Mouse (Mus musculus) stomach, embryonic 14.5 days (tissue): ENCODE data around the gene Gtf2i. TPM values are rescaled to one million over a fixed set of nuclear protein-coding genes. Genes with fewer than 3 reads are reported as not detected.

Experiments used
- ATAC-seq: fragments of 200-750 bp; cut with Nextera tagmentation; 2 replicates; pipeline ENCODE4 v1.8.0; 2017; ENCODE audit warnings: low read depth, moderate TSS enrichment; ENCODE audit not compliant: insufficient number of reproducible peaks, insufficient read depth, low FRiP score
- H3K27ac ChIP-seq: fragments of 300-500 bp; sonication (generic); 2 replicates; pipeline ENCODE4 v1.5.1; 2014; ENCODE audit warnings: mild to moderate bottlenecking, low read length, moderate library complexity, mixed read lengths
- H3K27me3 ChIP-seq: fragments of 300-500 bp; sonication (generic); 2 replicates; pipeline ENCODE4 v1.6.1; 2014; ENCODE audit warnings: low read length, control low read depth, mixed read lengths; ENCODE audit not compliant: control insufficient read depth, insufficient read depth
- H3K36me3 ChIP-seq: fragments of 300-500 bp; sonication (generic); 2 replicates; pipeline ENCODE4 v1.6.1; 2014; ENCODE audit warnings: mild to moderate bottlenecking, control low read depth, low read length, moderate library complexity, mixed read lengths; ENCODE audit not compliant: control insufficient read depth, insufficient read depth
- H3K4me1 ChIP-seq: fragments of 300-500 bp; sonication (generic); 2 replicates; pipeline ENCODE4 v1.6.1; 2014; ENCODE audit warnings: low read length, control low read depth, mixed read lengths; ENCODE audit not compliant: control insufficient read depth, insufficient read depth
- H3K4me2 ChIP-seq: fragments of 300-500 bp; sonication (generic); replicated peaks from 2 replicates; pipeline ENCODE4 v1.6.1; 2014; ENCODE audit warnings: low read depth, low read length, control low read depth
- H3K4me3 ChIP-seq: fragments of 300-500 bp; sonication (generic); 2 replicates; pipeline ENCODE4 v1.5.1; 2014; ENCODE audit warnings: low read depth, low read length, control low read depth
- H3K9ac ChIP-seq: fragments of 300-500 bp; sonication (generic); replicated peaks from 2 replicates; pipeline ENCODE4 v1.6.1; 2014; ENCODE audit warnings: low read depth, mild to moderate bottlenecking, control low read depth, low read length, moderate library complexity, mixed read lengths
- H3K9me3 ChIP-seq: fragments of 300-500 bp; sonication (generic); 2 replicates; pipeline ENCODE4 v1.6.1; 2016; ENCODE audit warnings: low read depth, low read length, control low read depth; ENCODE audit not compliant: control insufficient read depth
- WGBS: fragments of 180-500 bp; shearing (Covaris S2); extraction: QIAGEN DNeasy Blood & Tissue Kit; methylation state at CpG from one replicate; pipeline ENCODE4 v1.1.7; 2014; 5-methylcytosine and 5-hydroxymethylcytosine counted together
- polyA plus RNA-seq: library from polyadenylated mRNA; unstranded; fragments of >200 nt; fragmentation: Nextera tagmentation; extraction: Ambion mirVana; gene quantifications from 2 replicates; pipeline ENCODE4 v1.2.1, GENCODE M21; 2014

The Gtf2i gene
- polyA plus RNA-seq, 1 experiment from 2014 or later: 184 TPM

GRCm38 (mm10) chr5:134221708-134222150 lies 92.8 kb downstream of the Gtf2i start:
- Histone ChIP-seq H3K9me3 (no peaks in the 10 kb centered on the region), H3K4me1 (peaks cover 15% of the 10 kb centered on the region), H3K27ac (no peak overlapping the region), H3K9ac (no peak overlapping the region), H3K4me2 (peak overlapping the region; percentile 54), H3K36me3 (no peaks in the 10 kb centered on the region), H3K4me3 (peak overlapping the region; percentile 29), H3K27me3 (no peaks in the 10 kb centered on the region)
- WGBS: 3% methylated on average over 36 of the region's 36 CpGs
- no peak; the same call in 1 of the 2 replicates for ATAC-seq

- Histone ChIP-seq H3K9ac (no peak overlapping the region), H3K4me3 (peak overlapping the region; percentile 29; the same call in 1 of the 2 replicates), H3K27me3 (no peaks in the 10 kb centered on the region), H3K4me1 (peaks cover 11% of the 10 kb centered on the region), H3K9me3 (no peaks in the 10 kb centered on the region), H3K27ac (no peak overlapping the region), H3K4me2 (peak overlapping the region; percentile 54), H3K36me3 (no peaks in the 10 kb centered on the region)
- WGBS: 36% methylated on average over 4 of the region's 4 CpGs
- ATAC-seq: no peak
Observed at GRCm38 (mm10) chr5:134221278-134221677, 93.3 kb downstream of the Gtf2i start.

GRCm38 (mm10) chr5:134217900-134218299 lies 96.7 kb downstream of the Gtf2i start:
- Histone ChIP-seq H3K36me3 (peaks cover 4% of the 10 kb centered on the region; the same call in 1 of the 2 replicates), H3K9ac (no peak overlapping the region), H3K27me3 (no peaks in the 10 kb centered on the region), H3K4me3 (no peak overlapping the region), H3K4me2 (no peak overlapping the region), H3K9me3 (no peaks in the 10 kb centered on the region), H3K27ac (no peak overlapping the region), H3K4me1 (peaks cover 11% of the 10 kb centered on the region; the same call in 1 of the 2 replicates)
- no peak for ATAC-seq
- WGBS: 72% methylated on average over 7 of the region's 7 CpGs

GRCm38 (mm10) chr5:134214021-134214806 lies 100.3 kb downstream of the Gtf2i start:
- Histone ChIP-seq H3K4me3 (no peak overlapping the region), H3K36me3 (peaks cover 4% of the 10 kb centered on the region; the same call in 1 of the 2 replicates), H3K9ac (no peak overlapping the region), H3K4me1 (peaks cover 9% of the 10 kb centered on the region; the same call in 1 of the 2 replicates), H3K27ac (no peak overlapping the region), H3K27me3 (no peaks in the 10 kb centered on the region), H3K9me3 (no peaks in the 10 kb centered on the region), H3K4me2 (no peak overlapping the region)
- WGBS: 54% methylated on average over 12 of the region's 12 CpGs
- no peak for ATAC-seq

GRCm38 (mm10) chr5:134209931-134210554 lies 104.5 kb downstream of the Gtf2i start:
- Histone ChIP-seq H3K4me1 (peaks cover 11% of the 10 kb centered on the region; the same call in 1 of the 2 replicates), H3K9ac (no peak overlapping the region), H3K4me3 (no peak overlapping the region), H3K27me3 (no peaks in the 10 kb centered on the region), H3K9me3 (no peaks in the 10 kb centered on the region), H3K36me3 (peaks cover 4% of the 10 kb centered on the region; the same call in 1 of the 2 replicates), H3K4me2 (no peak overlapping the region), H3K27ac (no peak overlapping the region)
- ATAC-seq: peak; percentile 51; the same call in 1 of the 2 replicates
- 12% methylated on average over 11 of the region's 11 CpGs for WGBS

DNA sequence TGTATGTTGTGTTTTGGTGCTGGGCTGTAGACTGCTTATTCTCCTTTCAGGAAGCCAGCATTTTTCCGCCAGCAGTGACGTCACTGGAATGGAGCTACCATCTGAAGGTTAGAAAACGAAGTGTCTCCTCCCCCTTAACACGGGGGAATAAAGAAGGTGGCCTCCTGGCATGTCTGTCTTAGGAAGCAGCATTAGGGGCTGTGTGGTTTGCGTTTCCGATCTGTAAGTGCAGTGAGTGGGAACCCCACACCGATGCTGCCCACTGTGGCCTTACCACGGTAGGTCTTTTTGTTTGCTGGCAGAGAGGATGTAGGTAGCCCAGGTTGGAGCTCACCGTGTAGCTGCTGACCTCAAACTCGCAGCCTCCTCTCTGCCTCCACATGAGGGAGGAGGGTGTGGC lies 107.8 kb downstream of the Gtf2i start:
- no peak for ATAC-seq
- Histone ChIP-seq H3K9ac (no peak overlapping the region), H3K4me1 (peaks cover 11% of the 10 kb centered on the region; the same call in 1 of the 2 replicates), H3K36me3 (no peaks in the 10 kb centered on the region), H3K4me3 (no peak overlapping the region), H3K4me2 (no peak overlapping the region), H3K9me3 (no peaks in the 10 kb centered on the region), H3K27ac (no peak overlapping the region), H3K27me3 (no peaks in the 10 kb centered on the region)
- 81% methylated on average over 10 of the region's 10 CpGs for WGBS

DNA sequence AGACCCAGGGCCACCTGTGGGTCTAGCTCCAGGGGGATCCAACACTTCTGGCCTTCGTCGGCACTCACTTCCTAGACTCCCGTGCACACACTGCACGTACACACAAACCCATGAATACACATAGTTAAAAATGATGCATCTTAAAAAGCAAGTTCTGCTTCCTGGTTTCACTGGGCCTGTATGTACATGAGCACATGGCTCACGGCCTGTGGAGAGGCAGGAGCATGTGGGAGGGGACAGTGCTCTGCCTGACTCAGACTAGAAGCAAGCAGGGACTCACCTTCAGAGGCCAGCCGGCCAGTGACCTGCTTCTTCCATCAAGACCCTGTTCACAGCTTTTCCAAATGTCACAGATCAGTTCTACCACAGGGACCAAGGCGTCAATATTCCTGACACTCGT lies 120.9 kb downstream of the Gtf2i start:
- 84% methylated on average over 8 of the region's 8 CpGs for WGBS
- Histone ChIP-seq H3K4me3 (no peak overlapping the region), H3K9me3 (no peaks in the 10 kb centered on the region), H3K36me3 (peaks cover 8% of the 10 kb centered on the region; the same call in 1 of the 2 replicates), H3K4me2 (no peak overlapping the region), H3K27ac (no peak overlapping the region), H3K9ac (no peak overlapping the region), H3K4me1 (no peaks in the 10 kb centered on the region), H3K27me3 (no peaks in the 10 kb centered on the region)
- ATAC-seq: no peak

DNA sequence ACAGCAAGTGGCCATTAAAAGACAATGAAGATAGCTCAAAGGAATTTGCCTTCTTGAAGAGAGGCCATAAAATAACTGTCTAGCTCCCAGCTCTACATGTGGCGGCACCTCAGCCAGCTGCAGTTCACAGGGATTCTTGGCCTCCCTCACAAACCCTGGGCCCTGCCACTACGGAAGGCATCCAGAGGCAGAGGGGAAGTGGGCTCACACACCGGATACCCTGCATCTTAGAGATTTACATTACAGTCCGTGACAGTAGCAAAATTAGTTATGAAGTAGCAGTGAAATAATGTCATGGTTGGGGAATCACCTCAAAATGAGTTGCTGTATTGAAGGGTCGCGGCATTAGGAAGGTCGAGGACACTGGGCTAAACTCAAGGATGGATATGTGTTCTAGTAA lies 126.0 kb downstream of the Gtf2i start:
- no peak overlapping the region for H3K4me3 ChIP-seq
- H3K4me1 ChIP-seq: peaks cover under 1% of the 10 kb centered on the region
- 85% methylated on average over 7 of the region's 7 CpGs for WGBS
- no peak overlapping the region for H3K27ac ChIP-seq
- ATAC-seq: no peak
- no peaks in the 10 kb centered on the region for H3K36me3 ChIP-seq
- no peak overlapping the region for H3K9ac ChIP-seq
- H3K27me3 ChIP-seq: no peaks in the 10 kb centered on the region
- no peaks in the 10 kb centered on the region for H3K9me3 ChIP-seq
- H3K4me2 ChIP-seq: no peak overlapping the region
